Mouse (Mus musculus): ENCODE measurements around the gene Csnk1g2. TPM values are rescaled to one million over a fixed set of nuclear protein-coding genes. Genes with fewer than 3 reads are reported as not detected.

Csnk1g2 gene
- polyA plus RNA-seq, 1 experiment = 178 TPM

DNA sequence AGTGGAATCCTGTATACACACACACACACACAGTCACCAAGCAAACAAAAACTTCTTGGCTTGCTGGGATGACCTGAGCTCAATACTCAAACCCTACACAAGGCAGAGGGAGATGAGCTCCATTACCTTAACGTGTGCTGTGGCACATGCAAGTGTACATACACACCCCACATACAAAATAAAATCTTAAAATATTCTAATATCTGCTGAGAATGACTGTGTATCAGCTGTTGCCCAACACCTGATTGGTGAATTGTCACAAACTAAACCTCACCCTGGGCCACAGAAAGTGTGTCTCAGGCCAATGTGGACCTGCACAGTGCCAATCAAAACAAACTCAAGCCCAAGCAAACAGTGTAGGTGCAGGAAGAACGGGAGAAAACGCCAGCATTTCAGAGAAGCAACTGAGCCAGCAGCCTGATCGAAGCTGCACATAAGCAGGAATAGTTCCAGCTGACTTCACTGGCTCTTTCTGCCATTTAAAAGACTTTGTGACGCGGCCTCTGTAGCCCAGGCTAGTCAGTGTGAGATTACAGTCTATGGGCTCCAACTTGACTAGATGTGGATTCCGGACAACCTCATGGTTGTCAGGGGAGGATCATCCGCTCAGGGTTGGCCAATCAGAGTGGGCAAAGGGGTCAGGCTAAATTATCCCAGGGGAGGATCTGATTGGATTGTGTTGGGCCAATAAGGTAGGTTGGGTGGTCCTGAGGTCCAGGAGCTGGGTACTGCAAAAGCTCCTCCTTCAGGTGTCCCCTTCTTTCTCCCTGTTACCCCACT lies 3.0 kb upstream of the Csnk1g2 start:
- Histone ChIP-seq H3K4me3 (no peak overlapping the region), H3K27me3 (ENCODE audit: control insufficient read depth, insufficient read depth, insufficient read length) (no peaks in the 10 kb centered on the region), H3K4me2 (ENCODE audit: low read depth) (no peak overlapping the region), H3K79me2 (ENCODE audit: control insufficient read depth, insufficient read depth) (peaks cover 19% of the 10 kb centered on the region), H3K36me3 (ENCODE audit: control insufficient read depth, insufficient read depth) (no peaks in the 10 kb centered on the region), H3ac (ENCODE audit: control insufficient read depth, insufficient read length) (no peak overlapping the region)
- TF ChIP-seq REST (IDR thresholded peaks at IDR 0.05; ENCODE audit: insufficient read depth, insufficient read length) (no peak), POLR2A (IDR thresholded peaks at IDR 0.05; ENCODE audit: insufficient read length, low read depth) (no peak), MYOD1 (IDR thresholded peaks at IDR 0.05; ENCODE audit: control insufficient read depth in 1 of 3, insufficient read length in 2 of 3, low read depth in 2 of 3) (no peak), MAX (IDR thresholded peaks at IDR 0.05; ENCODE audit: low read depth) (no peak), TCF3 (IDR thresholded peaks at IDR 0.05; ENCODE audit: insufficient read length, low read depth) (no peak), USF1 (IDR thresholded peaks at IDR 0.05; ENCODE audit: low read depth) (no peak), E2F4 (IDR thresholded peaks at IDR 0.05; ENCODE audit: insufficient read depth) (no peak), POLR2AphosphoS2 (IDR thresholded peaks at IDR 0.05; ENCODE audit: insufficient read length, low read depth) (no peak), SRF (IDR thresholded peaks at IDR 0.05; ENCODE audit: control insufficient read depth, insufficient read length, low read depth) (no peak), CEBPB (IDR thresholded peaks at IDR 0.05; ENCODE audit: insufficient read depth, poor library complexity, severe bottlenecking) (no peak), TCF12 (IDR thresholded peaks at IDR 0.05; ENCODE audit: insufficient read depth, poor library complexity, severe bottlenecking) (no peak), MYOG (IDR thresholded peaks at IDR 0.05; ENCODE audit: control insufficient read depth in 1 of 3, insufficient read depth in 1 of 3, insufficient read length in 2 of 3, low read depth in 2 of 3) (no peak)

DNA sequence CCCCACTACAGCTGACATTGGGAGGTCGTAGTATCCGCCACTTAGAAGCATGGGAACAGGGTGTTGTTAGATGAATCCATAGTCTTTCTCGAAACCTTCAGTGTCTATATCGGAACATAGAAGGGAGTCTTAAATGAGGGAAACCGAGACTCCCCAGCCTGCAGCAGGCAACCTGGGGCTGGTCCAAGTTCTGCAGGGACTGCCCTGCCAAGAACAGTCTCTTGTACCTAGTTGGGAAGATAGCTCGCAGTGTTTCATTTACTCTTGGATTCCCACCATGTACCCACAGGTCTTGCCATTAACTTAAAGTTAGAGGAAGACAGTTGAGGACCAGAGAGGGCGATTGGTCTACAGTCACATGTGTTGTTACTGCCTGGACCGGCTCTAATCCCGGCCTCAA lies 2.3 kb upstream of the Csnk1g2 start:
- H3K36me3 ChIP-seq (ENCODE audit: control insufficient read depth, insufficient read depth) = no peaks in the 10 kb centered on the region
- H3K79me2 ChIP-seq (ENCODE audit: control insufficient read depth, insufficient read depth) = peaks cover 26% of the 10 kb centered on the region
- no peak for TF ChIP-seq MAX (IDR thresholded peaks at IDR 0.05; ENCODE audit: low read depth)
- no peaks in the 10 kb centered on the region for H3K27me3 ChIP-seq (ENCODE audit: control insufficient read depth, insufficient read depth, insufficient read length)
- H3K4me3 ChIP-seq = no peak overlapping the region
- H3K4me2 ChIP-seq (ENCODE audit: low read depth) = no peak overlapping the region
- no peak overlapping the region for H3ac ChIP-seq (ENCODE audit: control insufficient read depth, insufficient read length)

DNA sequence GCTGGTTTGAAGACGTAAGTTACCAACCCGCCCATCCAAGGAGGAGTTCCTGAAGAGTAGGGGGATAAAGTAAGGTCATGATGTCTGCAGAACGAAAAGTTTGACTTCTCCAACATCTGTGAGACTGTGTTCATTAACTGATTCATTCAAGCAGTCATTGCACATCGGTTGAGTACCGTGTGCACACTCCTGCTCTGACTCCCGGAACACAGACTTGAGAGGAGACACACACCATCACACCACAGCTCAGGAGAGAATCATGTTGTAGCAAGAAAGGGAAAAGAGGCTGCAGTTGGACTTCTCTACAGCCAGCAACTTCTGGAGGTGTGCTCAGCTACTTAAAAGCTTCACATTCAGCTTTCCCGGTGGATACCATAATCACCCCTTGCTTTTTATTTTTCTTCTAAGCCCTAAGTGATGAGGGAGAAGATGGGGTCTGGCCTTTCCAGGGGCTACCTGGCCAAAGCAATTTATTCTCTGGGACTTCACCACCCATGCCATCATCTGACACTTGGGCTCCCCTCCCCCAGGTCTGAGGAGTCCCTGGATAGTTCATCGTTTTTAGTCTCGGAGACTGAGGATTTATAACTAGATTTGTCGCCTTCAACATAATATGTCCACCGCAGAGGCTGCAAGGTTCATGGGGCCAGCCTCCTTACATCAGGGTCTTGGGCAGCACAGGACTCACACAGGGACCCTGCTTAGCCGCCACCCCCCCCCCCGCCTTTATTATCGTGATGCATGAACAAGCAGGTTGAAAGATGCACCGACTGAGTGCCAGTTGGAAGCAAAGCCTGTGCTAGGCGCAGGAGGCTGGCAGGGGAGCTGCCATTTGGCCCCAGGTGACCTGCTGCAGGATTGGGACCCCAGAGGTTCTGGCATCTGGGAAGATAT lies 1.6 kb upstream of the Csnk1g2 start:
- TF ChIP-seq USF1 (IDR thresholded peaks at IDR 0.05; ENCODE audit: low read depth) = no peak
- TF ChIP-seq POLR2AphosphoS2 (IDR thresholded peaks at IDR 0.05; ENCODE audit: insufficient read length, low read depth) = no peak
- TF ChIP-seq E2F4 (IDR thresholded peaks at IDR 0.05; ENCODE audit: insufficient read depth) = no peak
- TF ChIP-seq TCF12 (IDR thresholded peaks at IDR 0.05; ENCODE audit: insufficient read depth, poor library complexity, severe bottlenecking) = no peak
- H3K4me2 ChIP-seq (ENCODE audit: low read depth) = peak overlapping the region; percentile 99
- no peaks in the 10 kb centered on the region for H3K36me3 ChIP-seq (ENCODE audit: control insufficient read depth, insufficient read depth)
- H3ac ChIP-seq (ENCODE audit: control insufficient read depth, insufficient read length) = no peak overlapping the region
- no peaks in the 10 kb centered on the region for H3K27me3 ChIP-seq (ENCODE audit: control insufficient read depth, insufficient read depth, insufficient read length)
- H3K79me2 ChIP-seq (ENCODE audit: control insufficient read depth, insufficient read depth) = peaks cover 33% of the 10 kb centered on the region
- H3K4me3 ChIP-seq = peak overlapping the region; percentile 80

DNA sequence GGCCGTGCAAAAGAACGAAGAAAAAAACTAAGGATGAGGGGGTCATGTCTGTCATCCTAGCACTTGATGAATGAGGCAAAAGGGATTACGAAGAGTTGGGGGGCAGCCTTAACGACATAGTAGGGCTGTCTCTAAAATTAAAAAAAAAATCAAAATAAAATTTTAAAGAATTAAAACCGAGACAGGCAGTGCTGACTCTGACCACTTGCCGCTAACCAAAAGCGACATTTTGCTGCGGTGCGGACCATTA lies 1.0 kb upstream of the Csnk1g2 start:
- Histone ChIP-seq H3ac (ENCODE audit: control insufficient read depth, insufficient read length) (no peak overlapping the region), H3K4me3 (peak overlapping the region; percentile 80), H3K4me2 (ENCODE audit: low read depth) (peak overlapping the region; percentile 99), H3K27me3 (ENCODE audit: control insufficient read depth, insufficient read depth, insufficient read length) (no peaks in the 10 kb centered on the region), H3K79me2 (ENCODE audit: control insufficient read depth, insufficient read depth) (peaks cover 39% of the 10 kb centered on the region), H3K36me3 (ENCODE audit: control insufficient read depth, insufficient read depth) (no peaks in the 10 kb centered on the region)
- TF ChIP-seq USF1 (IDR thresholded peaks at IDR 0.05; ENCODE audit: low read depth) (no peak), TCF12 (IDR thresholded peaks at IDR 0.05; ENCODE audit: insufficient read depth, poor library complexity, severe bottlenecking) (no peak), POLR2AphosphoS2 (IDR thresholded peaks at IDR 0.05; ENCODE audit: insufficient read length, low read depth) (no peak), MAX (IDR thresholded peaks at IDR 0.05; ENCODE audit: low read depth) (no peak), E2F4 (IDR thresholded peaks at IDR 0.05; ENCODE audit: insufficient read depth) (no peak), REST (IDR thresholded peaks at IDR 0.05; ENCODE audit: insufficient read depth, insufficient read length) (no peak), CEBPB (IDR thresholded peaks at IDR 0.05; ENCODE audit: insufficient read depth, poor library complexity, severe bottlenecking) (no peak), MYOD1 (IDR thresholded peaks at IDR 0.05; ENCODE audit: control insufficient read depth in 1 of 3, insufficient read length in 2 of 3, low read depth in 2 of 3) (no peak), TCF3 (IDR thresholded peaks at IDR 0.05; ENCODE audit: insufficient read length, low read depth) (no peak), POLR2A (IDR thresholded peaks at IDR 0.05; ENCODE audit: insufficient read length, low read depth) (no peak), SRF (IDR thresholded peaks at IDR 0.05; ENCODE audit: control insufficient read depth, insufficient read length, low read depth) (no peak)

DNA sequence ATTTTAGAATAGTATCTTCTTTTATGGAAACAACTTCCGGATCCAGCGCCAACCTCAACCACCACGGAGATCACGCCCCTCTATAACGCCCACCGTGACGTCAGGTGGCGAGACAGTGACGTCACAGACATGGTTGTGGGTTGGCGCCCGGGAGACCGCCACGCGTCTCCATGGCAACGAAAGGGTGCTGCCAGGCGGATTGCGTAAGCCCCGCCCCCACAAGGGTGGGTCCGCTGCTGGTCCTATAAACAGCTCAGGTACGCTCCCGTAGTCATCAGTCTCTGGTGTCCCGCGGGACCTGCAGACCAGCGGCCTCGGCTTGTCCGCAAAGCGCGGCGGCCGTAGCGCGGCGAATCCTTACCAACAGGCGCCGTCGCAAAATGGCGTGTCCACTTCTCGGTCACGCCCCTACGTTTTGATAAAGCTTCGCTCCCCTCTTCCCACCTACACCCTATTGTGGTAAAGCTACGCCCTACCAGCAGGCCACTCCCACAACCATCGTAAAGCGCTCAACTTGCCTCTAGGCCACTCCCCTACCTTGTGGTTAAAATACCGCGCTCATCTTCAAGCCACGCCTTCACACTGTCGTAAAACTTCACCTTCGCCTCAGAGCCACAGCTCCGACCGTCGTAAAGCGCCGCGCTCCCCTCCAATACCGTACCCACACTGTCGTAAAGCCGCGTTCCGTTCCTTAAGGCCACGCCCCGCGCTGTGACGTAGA lies 538 bp upstream of the Csnk1g2 start:
- H3K36me3 ChIP-seq (ENCODE audit: control insufficient read depth, insufficient read depth) = no peaks in the 10 kb centered on the region
- H3K79me2 ChIP-seq (ENCODE audit: control insufficient read depth, insufficient read depth) = peaks cover 44% of the 10 kb centered on the region
- peak overlapping the region; percentile 99 for H3K4me2 ChIP-seq (ENCODE audit: low read depth)
- no peak for TF ChIP-seq TCF3 (IDR thresholded peaks at IDR 0.05; ENCODE audit: insufficient read length, low read depth)
- no peak for TF ChIP-seq REST (IDR thresholded peaks at IDR 0.05; ENCODE audit: insufficient read depth, insufficient read length)
- no peak for TF ChIP-seq MYOG (IDR thresholded peaks at IDR 0.05; ENCODE audit: control insufficient read depth in 1 of 3, insufficient read depth in 1 of 3, insufficient read length in 2 of 3, low read depth in 2 of 3)
- TF ChIP-seq MAX (IDR thresholded peaks at IDR 0.05; ENCODE audit: low read depth) = no peak
- TF ChIP-seq CEBPB (IDR thresholded peaks at IDR 0.05; ENCODE audit: insufficient read depth, poor library complexity, severe bottlenecking) = peak; percentile 90
- TF ChIP-seq TCF12 (IDR thresholded peaks at IDR 0.05; ENCODE audit: insufficient read depth, poor library complexity, severe bottlenecking) = no peak
- peak in 1 of 3 experiments; percentile 25 for TF ChIP-seq MYOD1 (IDR thresholded peaks at IDR 0.05; ENCODE audit: control insufficient read depth in 1 of 3, insufficient read length in 2 of 3, low read depth in 2 of 3)
- no peak for TF ChIP-seq E2F4 (IDR thresholded peaks at IDR 0.05; ENCODE audit: insufficient read depth)
- TF ChIP-seq SRF (IDR thresholded peaks at IDR 0.05; ENCODE audit: control insufficient read depth, insufficient read length, low read depth) = peak; percentile 96
- no peak for TF ChIP-seq USF1 (IDR thresholded peaks at IDR 0.05; ENCODE audit: low read depth)
- peak; percentile 76 for TF ChIP-seq POLR2AphosphoS2 (IDR thresholded peaks at IDR 0.05; ENCODE audit: insufficient read length, low read depth)
- TF ChIP-seq POLR2A (IDR thresholded peaks at IDR 0.05; ENCODE audit: insufficient read length, low read depth) = peak; percentile 69
- peak overlapping the region; percentile 80 for H3K4me3 ChIP-seq
- H3K27me3 ChIP-seq (ENCODE audit: control insufficient read depth, insufficient read depth, insufficient read length) = no peaks in the 10 kb centered on the region
- H3ac ChIP-seq (ENCODE audit: control insufficient read depth, insufficient read length) = peak overlapping the region; percentile 36

Measured in myocyte (in vitro differentiated cells).